Mouse (Mus musculus): ENCODE results near the gene Gpr139.

- TF ChIP-seq CTCF (conservative IDR thresholded peaks at IDR 0.05; ENCODE audit: low read length) (no peak), POU5F1 (IDR thresholded peaks at IDR 0.05; ENCODE audit: borderline replicate concordance, low read length) (no peak), NANOG (IDR thresholded peaks at IDR 0.05; ENCODE audit: borderline replicate concordance, low read length) (no peak)
Measured at GRCm38 (mm10) chr7:119105878-119106277, 78.5 kb downstream of the Gpr139 start.

All from E14TG2a.4 (cell line).